Mouse (Mus musculus) right cerebral cortex, postnatal 4 days (tissue): Measurements from ENCODE around the gene Kif24.
"Not testable (repeated sequence)": the region's sequence is repeated elsewhere in the genome, so short reads cannot be mapped to it uniquely, and the experiment has no call there.

ENCODE experiments used
- DNase-seq: peaks from one replicate; pipeline ENCODE4 v3.0.0-alpha.2; 2022

Gene Kif24

GRCm38 (mm10) chr4:41492951-41493350, 28.3 kb upstream of the Kif24 start:
- no peak for DNase-seq

GRCm38 (mm10) chr4:41481601-41482017, 16.9 kb upstream of the Kif24 start:
- DNase-seq = no peak

- DNase-seq = no peak
Measured at GRCm38 (mm10) chr4:41480254-41480653, 15.6 kb upstream of the Kif24 start.

- no peak for DNase-seq
Measured at GRCm38 (mm10) chr4:41479456-41479804, 14.7 kb upstream of the Kif24 start.

- DNase-seq = no peak
Measured at GRCm38 (mm10) chr4:41478751-41479455, 14.2 kb upstream of the Kif24 start.

GRCm38 (mm10) chr4:41477648-41478160, 13.0 kb upstream of the Kif24 start:
- no peak for DNase-seq

- DNase-seq = no peak
Measured at GRCm38 (mm10) chr4:41471384-41471689, 6.7 kb upstream of the Kif24 start.

- DNase-seq = no peak
Measured at GRCm38 (mm10) chr4:41470684-41471383, 6.1 kb upstream of the Kif24 start.

GRCm38 (mm10) chr4:41470051-41470683, 5.5 kb upstream of the Kif24 start:
- DNase-seq = no peak

- DNase-seq = no peak
Measured at GRCm38 (mm10) chr4:41469199-41469598, 4.5 kb upstream of the Kif24 start.

GRCm38 (mm10) chr4:41468396-41469080, 3.9 kb upstream of the Kif24 start:
- peak; percentile 60 for DNase-seq

- no peak for DNase-seq
Measured at GRCm38 (mm10) chr4:41465287-41465665, 589 bp upstream of the Kif24 start.

- DNase-seq = not testable (repeated sequence)
Measured at GRCm38 (mm10) chr4:41463051-41463738, 1.5 kb downstream of the Kif24 start.

GRCm38 (mm10) chr4:41460690-41461089, 4.0 kb downstream of the Kif24 start:
- no peak for DNase-seq

- DNase-seq = no peak
Measured at GRCm38 (mm10) chr4:41447595-41447994, 17.1 kb downstream of the Kif24 start.

- no peak for DNase-seq
Measured at GRCm38 (mm10) chr4:41442790-41443302, 21.8 kb downstream of the Kif24 start.

- DNase-seq = no peak
Measured at GRCm38 (mm10) chr4:41438931-41439330, 25.8 kb downstream of the Kif24 start.

- no peak for DNase-seq
Measured at GRCm38 (mm10) chr4:41416966-41417365, 47.7 kb downstream of the Kif24 start.

- DNase-seq = no peak
Measured at GRCm38 (mm10) chr4:41409341-41409740, 55.3 kb downstream of the Kif24 start.

- DNase-seq = no peak
Measured at GRCm38 (mm10) chr4:41407353-41407752, 57.3 kb downstream of the Kif24 start.

- DNase-seq = no peak
Measured at GRCm38 (mm10) chr4:41406597-41406996, 58.1 kb downstream of the Kif24 start.

- DNase-seq = no peak
Measured at GRCm38 (mm10) chr4:41401573-41401972, 63.1 kb downstream of the Kif24 start.

GRCm38 (mm10) chr4:41401167-41401566, 63.5 kb downstream of the Kif24 start:
- DNase-seq = no peak
